Mouse (Mus musculus): ENCODE measurements around the gene Actr10. TPM values are rescaled to one million over a fixed set of nuclear protein-coding genes. Genes with fewer than 3 reads are reported as not detected.

Gene Actr10
- polyA plus RNA-seq (2012; ENCODE audit: low replicate concordance) = 2.8 and 5.2 TPM in 2 replicates

DNA sequence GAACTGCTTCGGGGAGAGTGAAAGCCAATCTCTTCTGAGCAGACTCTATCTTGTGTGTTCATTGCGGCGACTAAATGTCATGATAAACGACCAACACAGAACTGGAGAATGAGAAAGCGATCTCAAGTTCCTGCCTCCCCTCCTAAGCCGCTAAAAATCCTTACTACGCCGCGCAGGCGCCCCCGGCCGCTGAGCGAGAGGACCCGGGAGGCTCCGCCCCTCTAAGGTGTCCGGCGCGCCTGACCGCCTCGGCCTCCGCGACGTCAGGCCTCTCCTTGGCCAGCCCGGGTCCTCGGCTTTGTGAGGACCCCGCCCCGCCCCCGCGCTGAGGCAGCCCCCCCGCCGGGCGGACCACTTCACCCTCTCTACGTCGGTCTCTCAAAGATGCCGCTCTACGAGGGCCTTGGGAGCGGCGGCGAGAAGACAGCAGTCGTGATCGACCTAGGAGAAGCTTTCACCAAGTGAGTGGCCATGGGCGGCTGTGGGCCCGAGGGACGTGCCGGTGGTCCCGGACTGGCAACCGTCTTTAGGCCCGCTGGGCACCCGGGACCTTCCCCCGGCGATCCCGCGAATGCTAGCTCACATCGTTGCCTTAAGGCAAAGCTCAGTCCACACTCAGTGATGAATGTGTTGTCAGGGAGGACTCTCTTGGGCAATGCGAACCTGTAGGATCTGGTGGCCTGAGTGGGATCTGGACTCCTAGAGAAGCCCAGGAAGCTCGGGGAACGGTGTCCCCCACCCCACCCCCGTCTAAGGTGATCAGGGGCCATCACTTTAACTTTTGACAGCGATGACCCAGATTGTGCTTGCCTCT is at the start of gene Actr10:
Gene Actr10, plus strand, starts transcription at position 287 of the 814 bp plus-strand sequence.

DNA sequence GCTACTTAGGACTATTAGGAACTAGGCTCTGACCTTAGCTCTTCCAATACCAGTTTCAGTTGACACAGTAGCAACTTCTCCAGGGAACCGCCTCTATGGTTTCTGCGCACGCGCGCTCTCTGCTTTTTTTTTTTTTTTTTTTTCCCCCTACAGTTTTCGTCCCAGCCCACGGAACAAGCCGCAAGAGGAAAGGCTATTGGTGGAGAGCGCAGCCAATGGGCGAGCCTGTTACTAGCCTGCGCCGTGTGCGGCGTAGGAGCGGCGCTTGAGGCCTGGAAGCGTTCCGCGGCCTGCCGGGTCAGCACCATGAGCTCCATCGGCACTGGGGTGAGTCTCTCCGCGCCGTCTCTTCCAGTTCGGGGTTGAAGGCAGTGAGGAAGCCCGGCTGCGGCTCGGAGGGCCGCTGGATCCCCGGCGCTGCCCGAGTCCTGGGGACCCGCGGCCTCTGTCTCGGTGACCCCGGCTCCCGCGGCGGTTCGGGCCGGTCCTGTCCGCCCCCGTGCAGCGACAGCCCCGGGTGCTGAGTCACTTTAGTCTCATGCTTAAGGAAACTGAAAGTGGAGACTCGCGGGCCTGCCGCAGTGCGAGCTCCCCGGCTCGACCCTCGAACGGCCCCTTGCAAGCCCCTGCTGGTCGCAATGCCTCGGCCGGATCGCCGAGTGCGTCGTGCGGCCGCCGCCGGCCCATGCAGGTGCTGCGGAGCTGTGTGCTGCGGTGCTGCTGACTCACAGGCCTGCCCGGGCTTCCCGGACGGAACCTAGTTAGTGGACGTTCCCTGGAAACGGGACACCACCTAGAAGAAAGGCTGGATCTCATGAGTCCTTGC is 37.0 kb downstream of the Actr10 start, which contains the start of gene Psma3:
Gene Psma3, plus strand, starts transcription at position 181 of the 826 bp plus-strand sequence.

Other genes starting within 250 kb of the Actr10 start
- 3.9 TPM in 2 replicates for gene Frmd6, start 112.3 kb upstream of the Actr10 start, polyA plus RNA-seq (2012; ENCODE audit: low replicate concordance)
- 3.1 and 21.7 TPM in 2 replicates for gene Psma3, start 36.8 kb downstream of the Actr10 start, polyA plus RNA-seq (2012; ENCODE audit: low replicate concordance)
- 18.9 and 24.4 TPM in 2 replicates for gene Arid4a, start 78.1 kb downstream of the Actr10 start, polyA plus RNA-seq (2012; ENCODE audit: low replicate concordance)
- not detected in 2 replicates for gene Tomm20l, start 173.6 kb downstream of the Actr10 start, polyA plus RNA-seq (2012; ENCODE audit: low replicate concordance)
- gene Timm9, start 198.8 kb downstream of the Actr10 start, polyA plus RNA-seq (2012; ENCODE audit: low replicate concordance) = 9.9 and 14.2 TPM in 2 replicates
- 0.26 and 0.54 TPM in 2 replicates for gene 2700049A03Rik, start 199.0 kb downstream of the Actr10 start, polyA plus RNA-seq (2012; ENCODE audit: low replicate concordance)